Mouse (Mus musculus) testis, adult 2 months (tissue): ENCODE measurements at regions not wholly inside any gene's neighbourhood (a gene's known extent, or its start where the extent isn't known, plus 50 kb on each side); places are given as distances from the start of the nearest gene placed in this dataset.

Experiments
- H3K27ac ChIP-seq: fragments of 200-500 bp; 2 replicates; pipeline ENCODE4 v1.5.1; 2012; ENCODE audit warnings: low read depth, low read length; ENCODE audit not compliant: control insufficient read depth, insufficient read depth
- H3K27me3 ChIP-seq: fragments of 200-500 bp; 2 replicates; pipeline ENCODE4 v1.6.1; 2012; ENCODE audit warnings: mild to moderate bottlenecking, low read length, moderate library complexity; ENCODE audit not compliant: control insufficient read depth, insufficient read depth
- H3K36me3 ChIP-seq: fragments of 200-500 bp; 2 replicates; pipeline ENCODE4 v1.6.1; 2012; ENCODE audit warnings: mild to moderate bottlenecking, low read length; ENCODE audit not compliant: control insufficient read depth, insufficient read depth
- H3K4me1 ChIP-seq: fragments of 200-500 bp; 2 replicates; pipeline ENCODE4 v1.6.1; 2012; ENCODE audit warnings: low read length; ENCODE audit not compliant: control insufficient read depth, insufficient read depth
- H3K4me3 ChIP-seq: fragments of 200-500 bp; 2 replicates; pipeline ENCODE4 v1.5.1; 2012; ENCODE audit warnings: low read depth, mild to moderate bottlenecking, low read length, moderate library complexity, mixed read lengths; ENCODE audit not compliant: control insufficient read depth
- CTCF ChIP-seq: fragments of 200-500 bp; IDR thresholded peaks from 2 replicates; pipeline ENCODE4 v1.5.1; 2012; ENCODE audit warnings: low read depth, mild to moderate bottlenecking, inconsistent platforms, low read length, moderate library complexity; ENCODE audit not compliant: control insufficient read depth, insufficient read depth, insufficient replicate concordance
- POLR2A ChIP-seq: fragments of 200-500 bp; IDR thresholded peaks from 2 replicates; pipeline ENCODE4 v1.6.1; 2012; ENCODE audit warnings: low read depth, mild to moderate bottlenecking, inconsistent platforms, low read length, moderate library complexity; ENCODE audit not compliant: control insufficient read depth

- no peak overlapping the region for H3K27ac ChIP-seq
- TF ChIP-seq CTCF (no peak), POLR2A (no peak)
- H3K4me3 ChIP-seq = no peak overlapping the region
- H3K4me1 ChIP-seq = no peaks in the 10 kb centered on the region
- H3K36me3 ChIP-seq = no peaks in the 10 kb centered on the region
- H3K27me3 ChIP-seq = no peaks in the 10 kb centered on the region
Measured at GRCm38 (mm10) chr6:94783471-94783870, 83.5 kb upstream of the Lrig1 start.

- Histone ChIP-seq H3K36me3 (no peaks in the 10 kb centered on the region), H3K4me1 (no peaks in the 10 kb centered on the region), H3K27me3 (no peaks in the 10 kb centered on the region), H3K27ac (no peak overlapping the region), H3K4me3 (no peak overlapping the region)
- TF ChIP-seq POLR2A (no peak), CTCF (no peak)
Measured at GRCm38 (mm10) chr6:94780621-94781020, 80.7 kb upstream of the Lrig1 start.

GRCm38 (mm10) chr6:94779854-94780253, 79.9 kb upstream of the Lrig1 start:
- no peaks in the 10 kb centered on the region for H3K27me3 ChIP-seq

GRCm38 (mm10) chr6:94779213-94779612, 79.3 kb upstream of the Lrig1 start:
- no peaks in the 10 kb centered on the region for H3K36me3 ChIP-seq
- TF ChIP-seq CTCF (no peak), POLR2A (no peak)
- no peaks in the 10 kb centered on the region for H3K4me1 ChIP-seq
- H3K4me3 ChIP-seq = no peak overlapping the region
- H3K27me3 ChIP-seq = no peaks in the 10 kb centered on the region
- H3K27ac ChIP-seq = no peak overlapping the region

More at GRCm38 (mm10) chr6:94779854-94780253, 79.9 kb upstream of the Lrig1 start:
- Histone ChIP-seq H3K4me1 (no peaks in the 10 kb centered on the region), H3K4me3 (no peak overlapping the region), H3K27ac (no peak overlapping the region), H3K36me3 (no peaks in the 10 kb centered on the region)
- TF ChIP-seq POLR2A = no peak
- no peak for TF ChIP-seq CTCF

DNA sequence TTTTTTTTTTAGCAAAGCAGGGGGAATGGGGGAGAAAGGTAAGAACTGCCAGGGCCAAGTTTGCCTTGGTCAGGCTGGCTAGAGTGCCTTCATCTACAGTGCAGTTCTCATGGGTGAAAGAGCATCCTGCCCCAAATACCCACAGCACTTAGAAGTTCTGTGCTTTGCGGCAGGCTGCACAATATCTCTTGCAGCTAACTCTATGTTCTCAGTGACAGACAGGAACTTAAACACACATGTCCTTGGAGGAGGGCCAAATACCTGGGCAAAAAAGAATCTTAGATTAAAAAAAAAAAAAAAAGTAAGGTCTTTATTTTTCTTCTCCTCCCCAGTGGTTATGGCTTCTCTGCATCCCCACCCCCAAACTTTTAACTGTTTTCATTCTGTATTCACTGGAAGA, 78.8 kb upstream of the Lrig1 start:
- Histone ChIP-seq H3K27me3 (no peaks in the 10 kb centered on the region), H3K4me3 (no peak overlapping the region), H3K36me3 (no peaks in the 10 kb centered on the region), H3K4me1 (peaks cover 3% of the 10 kb centered on the region), H3K27ac (no peak overlapping the region)
- TF ChIP-seq CTCF (no peak), POLR2A (no peak)

DNA sequence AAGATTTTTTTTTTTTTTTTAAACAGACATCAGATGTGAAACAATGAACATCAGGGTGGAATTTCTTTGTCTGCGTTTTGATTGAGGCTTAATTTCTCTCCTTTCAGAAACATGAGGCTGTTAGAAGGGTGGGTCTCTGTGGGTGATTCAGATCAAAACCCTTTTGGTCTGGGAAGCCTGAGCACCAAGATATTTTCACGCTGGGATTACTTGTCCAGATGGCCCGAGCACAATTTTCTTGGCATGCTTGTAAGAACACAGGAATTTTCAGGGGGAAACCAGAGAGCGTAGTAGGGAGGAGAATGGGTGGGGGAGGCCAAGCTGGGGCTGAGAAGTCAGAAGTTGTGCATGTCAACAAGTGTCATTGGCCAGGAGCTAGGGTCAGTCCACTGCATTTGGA, 76.6 kb upstream of the Lrig1 start:
- TF ChIP-seq CTCF = no peak
- no peak for TF ChIP-seq POLR2A

GRCm38 (mm10) chr6:94774871-94775270, 74.9 kb upstream of the Lrig1 start:
- Histone ChIP-seq H3K27me3 (no peaks in the 10 kb centered on the region), H3K27ac (no peak overlapping the region), H3K36me3 (no peaks in the 10 kb centered on the region), H3K4me3 (no peak overlapping the region), H3K4me1 (peaks cover 6% of the 10 kb centered on the region)
- no peak for TF ChIP-seq CTCF
- no peak for TF ChIP-seq POLR2A

More for the DNA sequence above, 76.6 kb upstream of the Lrig1 start:
- Histone ChIP-seq H3K4me3 (no peak overlapping the region), H3K4me1 (peaks cover 6% of the 10 kb centered on the region), H3K27me3 (no peaks in the 10 kb centered on the region), H3K36me3 (no peaks in the 10 kb centered on the region), H3K27ac (no peak overlapping the region)

- Histone ChIP-seq H3K27ac (no peak overlapping the region), H3K4me1 (peaks cover 6% of the 10 kb centered on the region), H3K27me3 (no peaks in the 10 kb centered on the region), H3K4me3 (no peak overlapping the region; the same call in none of the 2 replicates), H3K36me3 (no peaks in the 10 kb centered on the region)
- TF ChIP-seq CTCF (no peak), POLR2A (no peak)
Measured at GRCm38 (mm10) chr6:94773604-94774486, 73.9 kb upstream of the Lrig1 start.
